Mouse (Mus musculus) kidney, postnatal 0 days (tissue): ENCODE results near the gene Gm49378. TPM values are rescaled to one million over a fixed set of nuclear protein-coding genes. Genes with fewer than 3 reads are reported as not detected.
A peak's percentile ranks its signal among the peaks of the same experiment; 100 is the strongest.

Experiments
- ATAC-seq: fragments of 200-750 bp; cut with Nextera tagmentation; replicated peaks from 2 replicates; pipeline ENCODE4 v1.8.0; 2017; ENCODE audit warnings: low read depth, moderate number of reproducible peaks, moderate TSS enrichment, moderate library complexity; ENCODE audit not compliant: low FRiP score
- DNase-seq: peaks from one replicate; pipeline ENCODE4 v3.0.0-alpha.2; 2016; ENCODE audit warnings: low spot score
- H3K27ac ChIP-seq: fragments of 300-500 bp; sonication (generic); 2 replicates; pipeline ENCODE4 v1.5.1; 2014; ENCODE audit warnings: mild to moderate bottlenecking
- H3K27me3 ChIP-seq: fragments of 300-500 bp; sonication (generic); 2 replicates; pipeline ENCODE4 v1.6.1; 2014; ENCODE audit warnings: low read length, mixed read lengths; ENCODE audit not compliant: insufficient read depth
- H3K36me3 ChIP-seq: fragments of 300-500 bp; sonication (generic); 2 replicates; pipeline ENCODE4 v1.6.1; 2014; ENCODE audit warnings: low read length, mixed read lengths; ENCODE audit not compliant: insufficient read depth
- H3K4me1 ChIP-seq: fragments of 300-500 bp; sonication (generic); replicated peaks from 2 replicates; pipeline ENCODE4 v1.6.1; 2014; ENCODE audit warnings: antibody characterized with exemption, low read length, mixed read lengths; ENCODE audit not compliant: insufficient read depth
- H3K4me2 ChIP-seq: fragments of 300-500 bp; sonication (generic); 2 replicates; pipeline ENCODE4 v1.6.1; 2014; ENCODE audit warnings: mild to moderate bottlenecking, low read length, moderate library complexity, mixed read lengths
- H3K4me3 ChIP-seq: fragments of 300-500 bp; sonication (generic); replicated peaks from 2 replicates; pipeline ENCODE4 v1.5.1; 2014; ENCODE audit warnings: low read depth, low read length
- H3K9ac ChIP-seq: fragments of 300-500 bp; sonication (generic); 2 replicates; pipeline ENCODE4 v1.6.1; 2014; ENCODE audit warnings: low read depth, low read length
- H3K9me3 ChIP-seq: fragments of 300-500 bp; sonication (generic); replicated peaks from 2 replicates; pipeline ENCODE4 v1.6.1; 2016; ENCODE audit warnings: low read length, inconsistent platforms, mixed read lengths
- CTCF ChIP-seq: IDR thresholded peaks from 2 replicates; pipeline ENCODE4 v1.5.1; 2016; ENCODE audit warnings: antibody characterized with exemption, low read depth, mild to moderate bottlenecking, moderate library complexity
- WGBS: fragments of 180-500 bp; shearing (Covaris S2); extraction: QIAGEN DNeasy Blood & Tissue Kit; methylation state at CpG from one replicate; pipeline ENCODE4 v1.1.7; 2014; 5-methylcytosine and 5-hydroxymethylcytosine counted together
- polyA plus RNA-seq: library from polyadenylated mRNA; unstranded; fragments of >200 nt; fragmentation: Nextera tagmentation; extraction: Ambion mirVana; gene quantifications from 2 replicates; pipeline ENCODE4 v1.2.1, GENCODE M21; 2015

Gene Gm49378
- polyA plus RNA-seq, 1 experiment from 2014 or later, result 1.8 TPM

DNA sequence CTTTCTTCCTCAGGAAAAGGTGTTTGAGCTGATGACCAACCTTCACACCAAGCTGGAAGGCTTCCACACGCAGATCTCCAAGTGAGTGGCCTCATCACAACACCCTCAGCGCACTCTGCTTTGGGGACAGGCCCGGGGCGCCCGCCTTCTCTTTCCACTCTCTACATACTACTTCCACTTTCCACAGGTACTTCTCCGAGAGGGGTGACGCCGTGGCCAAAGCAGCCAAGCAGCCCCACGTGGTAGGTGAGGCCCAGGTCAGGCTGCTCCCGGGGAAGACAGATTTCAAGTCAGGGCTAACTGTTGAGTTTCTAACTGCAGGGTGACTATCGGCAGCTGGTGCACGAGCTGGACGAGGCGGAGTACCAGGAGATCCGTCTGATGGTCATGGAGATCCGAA lies 57.0 kb downstream of the Gm49378 start:
- Histone ChIP-seq H3K4me3 (no peak overlapping the region), H3K9ac (no peak overlapping the region), H3K4me1 (peaks cover 6% of the 10 kb centered on the region), H3K27me3 (no peaks in the 10 kb centered on the region), H3K4me2 (no peak overlapping the region), H3K9me3 (no peaks in the 10 kb centered on the region), H3K36me3 (peaks cover 11% of the 10 kb centered on the region), H3K27ac (no peak overlapping the region)
- WGBS, result 91% methylated on average over 16 of the region's 16 CpGs
- ATAC-seq (no peak), DNase-seq (no peak)
- TF ChIP-seq CTCF, result no peak

- Histone ChIP-seq H3K4me2 (no peak overlapping the region), H3K9ac (no peak overlapping the region), H3K4me3 (no peak overlapping the region), H3K27ac (no peak overlapping the region), H3K4me1 (peaks cover 11% of the 10 kb centered on the region), H3K36me3 (peaks cover 11% of the 10 kb centered on the region), H3K27me3 (no peaks in the 10 kb centered on the region), H3K9me3 (no peaks in the 10 kb centered on the region)
- peak; percentile 15; the same call in 1 of the 2 replicates for TF ChIP-seq CTCF
- 91% methylated on average over 23 of the region's 23 CpGs for WGBS
- ATAC-seq (no peak), DNase-seq (no peak)
Measured at GRCm38 (mm10) chr14:55579511-55580496, 57.9 kb downstream of the Gm49378 start.

Other genes with a start within 250 kb of the Gm49378 start
- 130 and 144 TPM in 2 replicates for gene Dhrs4, start 159.1 kb downstream of the Gm49378 start, polyA plus RNA-seq
- 0.96 and 0.98 TPM in 2 replicates for gene Carmil3, start 147.2 kb downstream of the Gm49378 start, polyA plus RNA-seq
- gene Cpne6, start 127.5 kb downstream of the Gm49378 start, polyA plus RNA-seq, result 0.19 and 0.28 TPM in 2 replicates
- gene Nrl, start 112.9 kb downstream of the Gm49378 start, polyA plus RNA-seq, result not detected in 2 replicates
- gene Pck2, start 97.6 kb downstream of the Gm49378 start, polyA plus RNA-seq, result 38.2 and 42.2 TPM in 2 replicates
- gene Dcaf11, start 77.9 kb downstream of the Gm49378 start, polyA plus RNA-seq, result 109 and 116 TPM in 2 replicates
- 1.7 and 2.2 TPM in 2 replicates for gene A730061H03Rik, start 77.5 kb downstream of the Gm49378 start, polyA plus RNA-seq
- 13.0 and 13.3 TPM in 2 replicates for gene Fitm1, start 62.3 kb downstream of the Gm49378 start, polyA plus RNA-seq
- gene Psme1, start 59.8 kb downstream of the Gm49378 start, polyA plus RNA-seq, result 179 and 181 TPM in 2 replicates
- 14.3 and 16.6 TPM in 2 replicates for gene Emc9, start 52.6 kb downstream of the Gm49378 start, polyA plus RNA-seq
- gene Psme2, start 46.8 kb downstream of the Gm49378 start, polyA plus RNA-seq, result 281 and 286 TPM in 2 replicates
- 17.9 TPM in 2 replicates for gene Rnf31, start 46.2 kb downstream of the Gm49378 start, polyA plus RNA-seq
- 24.2 and 27.4 TPM in 2 replicates for gene Irf9, start 34.3 kb downstream of the Gm49378 start, polyA plus RNA-seq
- 12.7 and 14.9 TPM in 2 replicates for gene Rec8, start 19.9 kb downstream of the Gm49378 start, polyA plus RNA-seq
- gene Ipo4, start 1.9 kb downstream of the Gm49378 start, polyA plus RNA-seq, result 58.5 and 68.7 TPM in 2 replicates
- gene Tm9sf1, start 5.9 kb upstream of the Gm49378 start, polyA plus RNA-seq, result 108 and 118 TPM in 2 replicates
- 0.47 and 1.1 TPM in 2 replicates for gene Tssk4, start 12.3 kb upstream of the Gm49378 start, polyA plus RNA-seq
- 48.8 and 56.0 TPM in 2 replicates for gene Mdp1, start 22.6 kb upstream of the Gm49378 start, polyA plus RNA-seq
- gene Gmpr2, start 34.0 kb upstream of the Gm49378 start, polyA plus RNA-seq, result 48.2 and 49.7 TPM in 2 replicates
- 508 and 548 TPM in 2 replicates for gene Nedd8, start 34.2 kb upstream of the Gm49378 start, polyA plus RNA-seq
- 24.6 and 29.0 TPM in 2 replicates for gene Tinf2, start 43.9 kb upstream of the Gm49378 start, polyA plus RNA-seq
- 5.9 and 7.6 TPM in 2 replicates for gene Tgm1, start 76.0 kb upstream of the Gm49378 start, polyA plus RNA-seq
- gene Rabggta, start 84.4 kb upstream of the Gm49378 start, polyA plus RNA-seq, result 39.9 and 43.2 TPM in 2 replicates
- 122 and 127 TPM in 2 replicates for gene Dhrs1, start 107.8 kb upstream of the Gm49378 start, polyA plus RNA-seq
- gene Nop9, start 107.8 kb upstream of the Gm49378 start, polyA plus RNA-seq, result 26.2 and 26.5 TPM in 2 replicates
- gene Cideb, start 120.6 kb upstream of the Gm49378 start, polyA plus RNA-seq, result 50.0 and 51.0 TPM in 2 replicates
- 0.68 and 0.75 TPM in 2 replicates for gene Ltb4r2, start 123.5 kb upstream of the Gm49378 start, polyA plus RNA-seq
- gene Ltb4r1, start 128.1 kb upstream of the Gm49378 start, polyA plus RNA-seq, result 0.47 and 0.71 TPM in 2 replicates
- gene Adcy4, start 146.2 kb upstream of the Gm49378 start, polyA plus RNA-seq, result 10.0 and 10.6 TPM in 2 replicates
- 20.4 and 24.7 TPM in 2 replicates for gene Ripk3, start 151.0 kb upstream of the Gm49378 start, polyA plus RNA-seq
- gene Nfatc4, start 185.2 kb upstream of the Gm49378 start, polyA plus RNA-seq, result 16.8 and 19.7 TPM in 2 replicates
- 8.4 and 8.9 TPM in 2 replicates for gene Nynrin, start 216.1 kb upstream of the Gm49378 start, polyA plus RNA-seq
- gene Cbln3, start 246.5 kb upstream of the Gm49378 start, polyA plus RNA-seq, result 0.20 and 0.28 TPM in 2 replicates
- 8.1 and 9.8 TPM in 2 replicates for gene Khnyn, start 247.1 kb upstream of the Gm49378 start, polyA plus RNA-seq